Mouse (Mus musculus) adrenal gland, adult 2 months (tissue): Measurements from ENCODE around the gene Ppa1. TPM values are rescaled to one million over a fixed set of nuclear protein-coding genes. Genes with fewer than 3 reads are reported as not detected.

Source experiments
- DNase-seq: peaks from one replicate; pipeline ENCODE4 v3.0.0; 2021
- polyA plus RNA-seq: library from polyadenylated mRNA; depleted of rRNA; stranded (reverse); fragments of >200 nt; gene quantifications from 2 replicates; pipeline ENCODE4 v1.2.3, GENCODE M21; 2012
- total RNA-seq, 2 experiments: library from RNA; stranded (reverse); gene quantifications; 2 replicates each; pipeline ENCODE4 v1.2.3; 2021

Ppa1 gene
- total and polyA plus RNA-seq, 3 experiments: 26.4 to 317 (median 146) TPM

DNA sequence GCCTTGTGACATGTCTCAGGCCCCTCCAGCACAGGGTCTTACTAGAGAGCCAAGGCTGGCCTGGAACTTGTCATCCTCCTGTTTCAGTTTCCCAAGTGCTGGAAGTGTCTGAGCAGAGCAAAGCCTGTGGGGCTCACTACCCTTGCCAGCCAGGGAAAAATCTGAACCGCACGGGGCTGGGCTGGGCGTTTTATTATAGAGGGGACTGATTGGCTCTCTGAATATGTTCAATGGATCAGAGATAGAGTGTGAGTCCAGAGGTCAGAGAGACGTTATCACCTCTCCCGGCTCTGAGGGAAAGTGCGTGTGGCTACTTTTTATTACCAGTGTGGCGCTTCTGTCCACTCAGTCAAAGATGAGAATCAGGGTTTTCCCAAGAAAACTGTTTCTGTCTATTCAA is 1.8 kb upstream of the Ppa1 start:
- DNase-seq: no peak

DNA sequence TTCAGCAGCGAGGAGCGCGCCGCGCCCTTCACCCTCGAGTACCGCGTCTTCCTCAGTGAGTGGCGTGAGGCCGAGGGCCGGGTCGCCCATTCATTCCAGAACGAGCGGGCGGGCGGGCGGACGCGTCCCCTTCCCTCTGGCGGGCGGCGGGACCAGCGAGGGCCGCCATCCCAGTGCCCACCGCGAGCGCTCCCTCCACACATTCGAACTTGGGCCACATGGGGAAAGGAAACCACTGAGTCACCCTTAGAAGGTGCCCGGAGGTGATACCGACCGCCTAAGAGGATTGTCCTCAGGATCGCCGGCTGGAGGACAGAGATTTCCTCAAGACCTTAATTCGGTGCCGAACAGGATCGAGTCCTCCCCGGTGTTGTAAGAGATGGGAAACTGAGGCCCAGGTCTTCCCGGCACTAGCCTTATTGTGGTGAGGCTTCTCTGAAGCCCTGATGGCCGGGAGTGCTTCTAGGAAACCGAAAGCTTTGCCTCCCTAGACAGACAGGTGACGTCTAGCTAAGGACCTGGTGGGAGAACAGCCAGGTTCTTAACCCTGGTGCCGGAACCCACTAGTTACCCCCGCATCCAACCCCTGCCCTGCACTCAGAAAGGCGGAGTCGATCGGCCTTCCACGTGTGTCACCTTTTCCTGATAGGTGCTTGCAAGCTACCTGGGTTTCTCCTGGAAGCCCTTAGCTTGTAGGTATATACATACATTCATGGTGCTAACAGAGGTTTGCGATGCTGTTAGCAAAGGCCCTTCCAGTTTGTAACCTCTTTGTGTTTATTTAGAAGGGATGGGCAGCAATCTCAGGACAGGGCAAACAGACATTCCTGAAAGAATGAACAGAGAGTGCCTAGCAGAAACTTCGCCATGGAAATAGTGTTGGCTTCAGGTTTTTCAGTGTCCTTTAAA is 639 bp downstream of the Ppa1 start:
- no peak for DNase-seq

DNA sequence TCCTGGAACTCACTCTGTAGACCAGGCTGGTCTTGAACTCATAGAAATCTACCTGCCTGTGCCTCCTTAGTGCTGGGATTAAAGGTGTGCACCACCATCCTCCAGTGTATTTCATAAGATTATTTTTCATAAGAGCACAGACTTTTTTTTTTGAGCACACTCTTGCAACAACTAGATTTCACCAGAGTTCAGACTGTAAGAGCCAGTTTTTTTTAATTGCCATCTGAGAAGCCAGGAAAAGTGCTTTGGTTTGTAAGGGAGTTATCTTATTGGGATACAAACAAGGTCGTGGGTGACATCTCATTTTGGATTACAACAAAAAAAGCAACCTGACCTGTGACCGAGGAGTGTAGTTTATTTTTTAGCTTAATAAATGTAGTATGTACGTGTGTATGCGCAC is 5.8 kb downstream of the Ppa1 start:
- DNase-seq: no peak

DNA sequence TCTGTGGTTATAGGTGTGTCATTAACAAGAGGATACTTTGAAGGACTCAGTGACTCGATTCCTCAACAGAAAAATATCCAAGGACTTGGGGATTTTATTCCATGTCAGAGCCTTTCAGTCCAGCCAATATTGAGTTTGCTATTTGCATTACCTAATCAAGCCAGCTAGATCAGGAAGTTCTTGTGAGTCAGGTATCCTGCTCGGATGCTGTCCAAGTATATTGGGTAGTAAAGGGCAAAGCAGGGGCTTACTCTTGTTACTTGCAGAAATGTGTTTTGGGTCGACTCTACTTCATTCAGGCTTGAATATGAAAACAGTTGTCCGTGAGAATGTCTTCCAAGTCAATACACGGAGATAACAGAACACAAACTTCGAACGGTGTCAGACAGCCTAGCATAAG is 6.3 kb downstream of the Ppa1 start:
- no peak for DNase-seq

DNA sequence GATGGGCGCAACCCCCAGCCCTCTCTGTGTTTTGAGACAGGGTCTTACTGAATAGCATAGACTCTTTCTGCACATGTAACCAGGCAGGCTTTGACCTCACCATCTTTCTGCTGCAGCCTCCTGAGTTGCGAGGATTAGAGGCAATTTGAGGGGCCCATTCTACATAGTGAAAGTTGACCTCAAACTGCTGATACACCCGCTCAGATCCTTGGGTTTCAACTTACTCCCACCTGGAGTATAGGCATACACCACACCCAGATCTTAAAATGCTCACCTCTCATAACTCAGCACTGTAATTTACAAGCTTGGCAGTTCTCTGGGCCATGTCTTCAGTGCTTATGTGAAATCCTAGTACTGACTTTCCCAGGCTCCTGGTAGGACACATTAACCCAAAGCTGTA is 6.8 kb downstream of the Ppa1 start:
- DNase-seq: no peak

DNA sequence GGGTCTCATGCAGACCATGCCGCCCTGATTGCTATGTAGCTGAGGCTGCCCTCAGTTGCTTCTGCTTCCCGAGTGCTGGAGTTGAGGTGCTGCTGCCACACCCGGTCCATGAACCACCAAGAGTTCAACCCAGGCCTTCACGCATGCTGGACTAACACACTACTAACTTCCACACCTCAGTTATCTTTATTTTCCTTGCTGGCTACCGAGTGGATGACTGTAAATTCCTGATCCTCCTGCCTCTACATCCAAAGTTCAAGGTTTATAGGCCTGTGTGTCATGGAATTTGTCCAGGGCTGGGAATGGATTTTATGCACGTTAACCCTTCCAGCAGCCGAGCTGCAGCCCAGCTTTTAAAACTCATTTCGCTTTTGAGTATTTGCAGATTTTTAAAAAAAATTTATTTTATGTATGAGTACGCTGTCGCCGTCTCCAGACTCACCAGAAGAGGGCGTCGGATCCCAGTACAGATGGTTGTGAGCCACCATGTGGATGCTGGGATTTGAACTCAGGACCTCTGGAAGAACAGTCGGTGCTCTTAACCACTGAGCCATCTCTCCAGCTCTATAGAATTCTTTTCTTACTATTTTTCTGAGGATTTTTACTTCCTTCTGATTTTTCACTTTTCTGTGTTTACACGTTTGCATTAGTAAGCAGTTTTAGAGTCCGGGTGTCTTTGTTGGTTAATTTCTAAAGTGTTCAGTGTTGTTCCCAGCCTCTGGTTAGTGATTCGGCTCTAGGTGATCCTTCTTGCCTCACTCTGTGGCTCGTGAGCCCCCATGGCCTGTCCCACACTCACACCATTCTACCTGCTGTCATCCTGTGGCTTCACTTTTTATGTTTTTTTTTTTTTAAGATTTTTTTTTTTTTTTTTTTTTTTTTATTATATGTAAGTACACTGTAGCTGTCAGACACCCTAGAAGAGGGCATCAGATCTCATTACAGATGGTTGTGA is 8.9 kb downstream of the Ppa1 start:
- DNase-seq: no peak

DNA sequence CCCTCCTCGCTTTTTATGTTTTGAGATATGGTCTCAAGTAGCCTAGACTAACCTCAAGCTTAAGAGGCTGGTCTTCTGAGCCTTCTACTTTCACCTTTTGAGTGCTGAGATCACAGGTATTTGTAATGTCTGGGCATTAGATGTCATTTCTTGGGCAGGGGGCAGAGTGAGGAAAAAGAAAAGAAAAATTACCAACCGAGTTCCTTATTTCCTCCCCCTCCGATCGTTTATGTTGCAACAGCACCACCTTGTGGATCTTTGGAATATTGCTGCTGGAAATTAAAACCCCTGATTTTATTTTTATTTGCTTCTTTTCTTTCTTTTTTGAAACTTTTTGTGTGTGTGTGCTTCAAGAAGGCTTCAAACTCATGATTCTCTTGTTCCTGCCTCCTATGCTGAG is 9.6 kb downstream of the Ppa1 start:
- no peak for DNase-seq

DNA sequence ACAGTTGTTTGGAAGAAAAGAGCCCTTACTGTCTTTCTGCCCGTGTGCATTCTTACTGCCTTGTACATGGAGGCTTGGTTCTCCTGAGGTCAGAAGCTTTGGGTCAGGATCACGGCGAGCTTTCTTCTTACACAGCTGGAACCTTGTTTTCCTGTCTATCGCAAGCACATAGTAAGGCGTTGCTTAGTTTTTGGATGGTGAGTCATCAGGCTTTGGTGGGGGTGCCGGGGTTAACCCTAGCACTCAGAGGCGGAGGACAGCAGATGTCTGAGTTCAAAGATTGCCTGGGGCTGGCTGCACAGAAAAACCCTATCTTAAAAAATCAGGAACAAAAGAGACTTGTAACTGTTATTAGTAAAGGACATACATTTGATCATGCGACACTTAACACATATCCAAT is 13.5 kb downstream of the Ppa1 start:
- DNase-seq: peak; percentile 62

DNA sequence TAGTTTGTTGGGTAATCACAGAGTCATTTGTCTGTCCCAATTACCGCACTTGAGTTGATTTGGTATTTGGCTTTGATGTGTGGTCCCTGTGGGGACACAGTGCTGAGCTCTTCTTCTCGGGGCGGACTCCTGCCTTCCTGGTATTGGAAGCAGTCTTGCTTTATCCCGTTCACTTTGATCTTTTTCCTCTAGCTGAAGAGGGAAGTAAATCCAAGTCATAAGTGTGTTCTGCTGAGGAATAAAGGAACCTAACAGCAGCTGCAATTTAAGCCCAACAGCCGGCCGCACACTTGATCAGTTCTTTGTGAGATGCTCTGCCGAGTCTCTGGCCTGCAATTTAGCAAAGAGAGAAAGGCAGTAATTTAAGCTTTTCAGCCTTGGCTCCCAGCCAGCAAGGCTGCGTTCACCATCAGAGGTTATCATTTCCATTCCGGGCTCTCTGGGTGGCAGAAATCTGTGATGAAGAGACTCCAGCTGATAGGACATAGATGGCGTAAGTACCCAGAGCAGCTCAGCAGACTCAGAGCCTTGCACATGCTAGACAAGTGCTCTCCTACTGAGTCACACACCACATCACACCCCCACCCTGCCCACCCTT is 14.1 kb downstream of the Ppa1 start:
- DNase-seq: peak; percentile 56

DNA sequence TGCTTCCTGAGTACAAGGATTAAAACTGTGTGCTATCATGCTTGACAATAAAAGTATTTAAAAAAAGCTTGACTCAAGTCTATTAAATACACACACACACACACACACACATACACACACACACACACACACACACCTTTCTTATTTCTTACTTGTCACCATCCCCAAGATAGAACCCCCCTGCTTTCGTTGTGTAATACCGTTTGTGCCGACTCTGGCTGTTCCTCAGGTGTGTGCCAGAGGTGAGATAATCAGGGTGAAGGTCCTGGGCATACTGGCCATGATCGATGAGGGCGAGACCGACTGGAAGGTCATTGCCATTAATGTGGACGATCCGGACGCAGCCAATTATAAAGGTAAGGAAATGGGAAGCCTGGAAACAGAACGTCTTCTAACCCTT is 16.8 kb downstream of the Ppa1 start:
- DNase-seq: no peak

DNA sequence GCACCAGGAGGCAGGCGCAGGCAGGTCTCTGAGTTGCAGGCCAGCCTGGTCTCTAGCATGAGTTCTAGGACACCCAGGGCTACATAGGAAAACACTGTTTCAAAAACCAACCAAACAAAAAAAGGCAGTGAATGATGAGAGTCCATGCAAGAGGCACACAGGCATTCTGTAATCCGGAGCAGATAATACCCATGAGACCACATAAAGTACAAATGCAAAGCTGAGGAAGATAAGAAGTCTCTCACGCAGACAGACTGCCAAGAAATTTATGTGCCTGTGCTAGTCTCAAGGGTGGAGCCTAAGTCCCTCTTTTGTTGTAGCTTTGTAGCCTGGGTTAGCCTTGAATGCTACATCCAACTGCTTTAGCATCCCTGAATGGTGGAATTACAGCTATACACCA is 17.3 kb downstream of the Ppa1 start:
- DNase-seq: no peak

DNA sequence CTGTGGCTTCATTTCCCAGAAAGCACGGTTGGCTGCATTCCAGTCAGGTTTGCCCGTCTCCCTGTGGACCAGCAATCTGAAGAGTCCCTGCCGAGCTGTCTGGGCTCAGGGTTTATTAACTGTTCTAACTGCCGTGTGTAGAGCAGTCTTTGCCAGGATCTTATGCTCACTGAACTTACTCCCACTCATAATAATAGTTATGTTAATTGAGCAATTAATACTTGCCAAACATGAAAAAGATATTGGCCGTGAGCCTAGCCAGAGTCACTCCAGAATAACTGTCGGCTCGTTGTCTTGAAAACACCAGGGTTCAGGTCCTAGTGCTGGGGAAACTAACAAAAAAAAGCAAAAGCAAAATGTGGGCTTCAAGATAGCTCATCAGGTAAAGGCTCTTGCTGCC is 20.9 kb downstream of the Ppa1 start:
- DNase-seq: no peak

DNA sequence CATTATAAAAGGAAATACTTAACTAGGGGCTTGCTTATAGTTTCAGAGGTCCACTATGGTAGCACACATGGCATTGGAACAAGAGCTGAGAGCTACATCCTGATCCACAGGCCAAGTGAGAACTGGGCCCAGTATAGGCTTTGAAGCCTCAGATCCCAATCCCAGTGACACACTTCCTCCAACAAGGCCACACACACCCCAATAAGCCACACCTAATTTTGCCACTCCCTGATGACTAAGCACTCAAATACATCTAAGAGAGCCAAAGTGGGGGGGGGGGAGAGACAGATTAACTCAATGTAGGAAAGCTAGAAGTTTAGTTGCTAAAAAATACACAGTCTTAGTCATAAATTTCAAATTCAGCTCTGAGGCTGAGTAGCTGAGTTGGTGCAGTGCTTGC is 21.5 kb downstream of the Ppa1 start:
- peak; percentile 36 for DNase-seq

DNA sequence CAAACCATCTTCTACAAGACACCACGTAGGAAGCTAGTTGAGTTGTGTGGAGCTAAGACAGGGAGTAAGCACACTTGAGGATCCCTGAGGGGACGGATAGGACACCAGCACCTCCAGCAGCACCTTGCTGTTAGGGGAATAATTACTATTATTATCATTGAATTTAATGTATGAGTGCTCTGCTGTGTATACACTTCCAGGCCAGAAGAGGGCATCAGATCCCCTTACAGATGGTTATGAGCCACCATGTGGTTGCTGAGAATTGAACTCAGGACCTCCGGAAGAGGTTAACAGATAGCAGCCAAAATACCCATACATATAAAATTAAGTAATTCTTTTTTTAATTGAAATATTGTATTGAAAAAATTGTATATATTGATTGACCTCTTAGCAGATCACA is 22.4 kb downstream of the Ppa1 start:
- DNase-seq: no peak

DNA sequence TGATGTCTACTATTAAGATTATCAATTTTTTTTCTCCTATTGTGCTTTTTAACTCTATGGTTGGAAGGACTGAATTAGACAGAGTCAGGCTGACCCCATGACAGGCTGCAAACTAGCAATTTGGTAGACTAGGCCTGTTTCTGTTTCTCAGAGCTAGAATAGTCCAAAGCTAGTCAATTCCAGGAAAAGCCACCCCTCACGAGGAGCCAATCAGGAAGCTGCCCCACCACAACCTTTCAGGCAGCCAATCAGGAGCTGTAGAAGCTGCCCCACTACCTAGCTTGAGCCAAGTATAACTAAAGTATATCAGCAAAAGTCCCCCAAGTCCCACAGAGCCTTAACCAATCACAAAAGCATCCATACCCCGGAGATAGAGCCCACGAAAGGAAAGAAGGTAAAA is 27.6 kb downstream of the Ppa1 start:
- no peak for DNase-seq

DNA sequence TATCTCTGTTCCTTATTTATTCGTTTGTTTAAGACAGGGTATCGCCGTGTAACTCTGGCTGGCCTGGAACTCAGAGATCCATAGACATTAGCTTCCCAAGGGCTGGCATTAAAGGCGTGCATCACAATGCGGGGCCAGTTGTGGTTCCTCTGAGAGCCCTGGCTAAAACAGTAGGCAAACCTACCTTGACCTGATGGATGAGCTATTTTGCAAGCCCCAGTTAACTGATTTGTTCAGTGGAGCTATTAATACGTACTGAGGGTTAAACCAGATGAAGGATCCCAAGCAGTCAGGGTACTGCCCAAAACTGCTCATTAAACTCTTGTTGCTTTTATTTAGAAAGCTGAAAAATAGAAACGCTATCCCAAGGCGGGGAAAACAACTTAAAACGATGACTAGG is 31.2 kb downstream of the Ppa1 start:
- DNase-seq: no peak

DNA sequence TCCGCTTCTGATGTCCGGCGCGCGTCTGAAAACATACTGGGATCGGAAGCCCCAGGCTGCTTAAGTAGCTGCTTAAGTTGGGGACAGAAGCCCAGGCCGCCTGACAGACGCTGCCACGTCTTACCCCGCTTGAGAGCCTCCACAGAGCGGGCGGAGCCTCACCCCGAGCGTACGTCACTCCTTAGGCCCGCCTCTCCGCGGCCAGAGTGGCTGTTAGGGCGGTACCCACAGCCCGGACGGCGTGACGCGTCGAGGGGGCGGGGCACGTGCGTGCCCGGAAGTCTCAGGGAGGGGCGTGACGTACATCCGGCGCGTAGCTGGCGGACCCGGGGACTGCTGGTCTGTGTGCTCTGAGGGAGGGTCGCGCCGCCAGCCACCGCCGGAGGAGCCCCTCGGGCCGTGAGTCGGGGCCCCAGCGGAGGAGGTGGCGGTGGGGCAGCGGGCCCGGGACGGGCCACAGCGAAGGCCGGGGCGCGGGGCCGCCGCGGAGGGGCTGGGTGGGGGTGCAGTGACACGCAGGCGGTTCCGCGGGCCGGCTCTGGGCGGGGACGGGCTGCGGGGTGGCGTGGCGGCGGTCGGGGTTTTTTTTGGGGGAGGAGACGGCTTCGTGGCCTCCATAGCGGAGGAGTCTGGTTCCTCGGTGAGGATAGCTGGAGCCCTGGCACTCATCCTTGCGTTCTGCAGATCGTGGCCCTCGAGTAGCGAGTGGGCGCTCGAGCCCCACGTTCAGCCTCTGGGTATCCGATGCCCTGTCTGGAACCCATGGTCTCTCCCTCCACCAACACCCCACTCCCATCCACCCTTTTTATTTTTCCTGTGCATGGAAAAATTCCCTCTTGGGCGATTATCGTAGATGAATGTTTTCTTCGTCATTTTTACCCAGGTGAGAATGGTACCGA is 31.9 kb downstream of the Ppa1 start, which contains the start of gene Sar1a:
TSS of gene Sar1a (plus strand) at position 285 of the 899 bp plus-strand sequence.
- DNase-seq: peak; percentile 99

DNA sequence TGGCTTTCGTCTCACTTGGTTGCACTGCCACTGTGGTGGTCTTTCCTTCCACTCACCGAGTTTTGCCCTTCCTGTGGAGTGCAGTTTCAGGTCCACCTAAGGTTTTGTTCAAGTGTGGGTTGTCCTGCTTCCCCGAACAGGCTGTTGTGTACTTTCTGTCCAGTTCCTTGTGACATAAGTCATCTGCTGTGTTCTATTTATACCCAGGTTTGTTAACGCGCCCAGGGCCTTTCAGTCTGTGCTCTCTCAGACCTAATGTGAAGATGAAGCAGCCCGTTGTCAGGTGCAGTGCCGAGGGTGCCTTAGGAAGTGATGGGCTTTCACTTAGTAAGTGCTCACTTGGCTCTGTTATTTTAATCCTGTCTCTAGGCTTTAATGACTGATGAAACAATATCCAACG is 41.1 kb downstream of the Ppa1 start:
- no peak for DNase-seq

DNA sequence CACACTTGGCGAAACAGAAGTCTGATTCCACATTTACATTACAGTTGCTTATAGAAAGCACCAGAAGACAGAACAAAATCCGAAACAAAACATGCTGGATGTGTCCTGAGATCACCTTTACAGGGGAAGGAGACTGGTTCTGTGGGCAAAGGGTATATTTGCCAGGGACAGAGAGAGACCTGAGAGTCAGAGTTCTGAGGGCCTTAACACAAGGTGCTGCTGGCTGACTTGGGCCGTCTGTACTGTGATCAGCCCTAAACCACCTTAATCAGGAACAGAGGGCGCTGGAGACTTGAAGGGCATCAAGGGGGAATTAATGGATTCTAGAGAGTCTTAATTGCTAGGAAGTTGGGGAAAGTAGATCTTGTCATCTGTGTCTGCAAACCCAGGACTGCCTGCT is 45.2 kb downstream of the Ppa1 start:
- DNase-seq: no peak

DNA sequence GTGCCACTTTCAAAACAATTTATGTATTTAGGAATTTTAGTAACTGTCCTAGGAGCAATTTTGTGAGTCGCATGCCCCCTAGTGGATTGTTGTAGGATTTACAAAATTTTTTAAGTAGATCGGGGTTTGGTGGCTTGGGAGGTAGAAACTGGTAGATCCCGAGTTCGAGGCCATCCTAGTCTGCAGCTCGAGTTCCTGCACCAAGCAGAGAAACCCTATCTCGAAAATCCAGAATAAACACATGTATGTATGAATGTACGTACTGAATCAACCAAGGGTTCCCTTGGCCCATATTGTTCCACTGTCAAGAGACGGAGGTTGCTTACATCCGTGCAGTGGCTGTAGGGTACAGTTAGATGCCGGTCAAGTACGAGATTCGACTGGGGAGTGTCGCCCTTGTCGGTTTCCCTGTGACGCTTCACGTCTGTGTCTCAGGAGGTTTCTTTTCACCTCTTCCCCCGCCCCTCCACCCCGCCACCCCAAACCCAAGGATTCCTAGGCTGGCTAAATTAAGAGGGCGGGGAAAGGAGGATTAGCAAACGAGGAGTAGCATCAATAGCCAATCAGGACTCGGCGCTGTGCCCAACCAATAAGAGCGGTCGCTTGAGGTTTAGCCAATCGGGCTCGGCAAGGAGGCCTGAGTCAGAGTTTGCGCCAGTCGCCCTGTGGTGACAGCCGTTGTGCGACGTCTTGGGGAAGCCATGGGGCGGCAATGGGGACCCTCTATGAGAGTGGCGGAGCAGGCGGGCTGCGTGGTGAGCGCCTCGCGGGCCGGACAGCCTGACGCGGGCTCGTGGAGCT is 46.7 kb downstream of the Ppa1 start, which contains the start of gene Tysnd1:
TSS of gene Tysnd1 (plus strand) at position 645 of the 801 bp plus-strand sequence.
- DNase-seq: peak; percentile 98
